Mouse (Mus musculus) G1E (cell line): ENCODE measurements around the gene Car10. TPM values are rescaled to one million over a fixed set of nuclear protein-coding genes. Genes with fewer than 3 reads are reported as not detected.
A peak's percentile ranks its signal among the peaks of the same experiment; 100 is the strongest.
"Not testable (repeated sequence)": the region's sequence is repeated elsewhere in the genome, so short reads cannot be mapped to it uniquely, and the experiment has no call there.

ENCODE experiments used
- ATAC-seq: 2 replicates; pipeline ENCODE4 v1.8.0; 2016; ENCODE audit warnings: mild to moderate bottlenecking; ENCODE audit not compliant: insufficient number of reproducible peaks, poor library complexity, low FRiP score, severe bottlenecking; ENCODE audit errors: extremely low read depth
- DNase-seq: peaks from one replicate; pipeline ENCODE4 v3.0.0; 2012; ENCODE audit warnings: low spot score
- H3K27me3 ChIP-seq: 2 replicates; pipeline ENCODE4 v1.6.1; 2012; ENCODE audit warnings: mild to moderate bottlenecking, low read length, inconsistent platforms; ENCODE audit not compliant: insufficient read depth
- H3K36me3 ChIP-seq: replicated peaks from 2 replicates; pipeline ENCODE3; 2012; ENCODE audit warnings: mild to moderate bottlenecking, inconsistent platforms
- H3K4me1 ChIP-seq: 2 replicates; pipeline ENCODE4 v1.6.1; 2012; ENCODE audit warnings: low read depth, low read length, inconsistent platforms, mixed read lengths; ENCODE audit not compliant: insufficient read depth
- H3K4me3 ChIP-seq: 2 replicates; pipeline ENCODE4 v1.5.1; 2012; ENCODE audit warnings: low read depth, mild to moderate bottlenecking, inconsistent platforms, low read length, moderate library complexity, mixed read lengths
- H3K9me3 ChIP-seq: replicated peaks from 2 replicates; pipeline ENCODE4 v1.6.1; 2012; ENCODE audit warnings: inconsistent platforms
- CTCF ChIP-seq: IDR thresholded peaks from 2 replicates; pipeline ENCODE4 v1.5.1; 2012; ENCODE audit warnings: low read depth, low read length, inconsistent platforms, mixed read lengths
- GATA1 ChIP-seq: IDR thresholded peaks from 2 replicates; pipeline ENCODE4 v1.6.1; 2012; ENCODE audit warnings: borderline replicate concordance, low read length, inconsistent platforms, mixed read lengths
- GATA2 ChIP-seq: IDR thresholded peaks from 2 replicates; pipeline ENCODE4 v1.6.1; 2012; ENCODE audit warnings: low read depth, low read length, inconsistent platforms, borderline replicate concordance
- POLR2AphosphoS5 ChIP-seq: IDR thresholded peaks from 2 replicates; pipeline ENCODE4 v1.6.1; 2012; ENCODE audit warnings: low read depth, low read length, inconsistent platforms; ENCODE audit not compliant: insufficient replicate concordance
- TAL1 ChIP-seq: conservative IDR thresholded peaks from 2 replicates; pipeline ENCODE4 v1.6.1; 2012; ENCODE audit warnings: low read depth, low read length, inconsistent platforms, mixed read lengths
- polyA plus RNA-seq: library from polyadenylated mRNA; stranded (reverse); fragments of >175 nt; gene quantifications from 2 replicates; pipeline ENCODE4 v1.2.3, GENCODE M21; 2012
- total RNA-seq, 2 experiments: library from RNA; stranded (forward) in 1 of 2; stranded (reverse) in 1 of 2; fragments of 200-1000 nt in 1 of 2; fragments of >200 nt in 1 of 2; fragmentation: Nextera tagmentation in 1 of 2; gene quantifications; 2 replicates each; pipeline ENCODE4 v1.2.3; 2014 to 2017

The Car10 gene
- total and polyA plus RNA-seq, 3 experiments: not detected

- Histone ChIP-seq H3K36me3 (no peaks in the 10 kb centered on the region), H3K4me3 (peak overlapping the region; percentile 40; the same call in 1 of the 2 replicates), H3K9me3 (peaks cover 15% of the 10 kb centered on the region), H3K4me1 (no peaks in the 10 kb centered on the region), H3K27me3 (no peaks in the 10 kb centered on the region)
- no peak for DNase-seq
- TF ChIP-seq GATA1: no peak
- no peak for TF ChIP-seq TAL1
- no peak for TF ChIP-seq POLR2AphosphoS5
- TF ChIP-seq GATA2: no peak
- no peak for TF ChIP-seq CTCF
- no peak for ATAC-seq
These were observed 298.5 kb downstream of the Car10 start for GRCm38 (mm10) chr11:93396356-93396755.

GRCm38 (mm10) chr11:93401167-93401566 is 303.3 kb downstream of the Car10 start:
- ATAC-seq, H3K4me3 ChIP-seq: not testable (repeated sequence)

GRCm38 (mm10) chr11:93407981-93408380 is 310.2 kb downstream of the Car10 start:
- H3K9me3 ChIP-seq: peaks cover 14% of the 10 kb centered on the region
- H3K36me3 ChIP-seq: no peaks in the 10 kb centered on the region
- DNase-seq: no peak
- H3K4me1 ChIP-seq: no peaks in the 10 kb centered on the region
- no peak for TF ChIP-seq CTCF
- no peak for TF ChIP-seq POLR2AphosphoS5
- no peak for TF ChIP-seq GATA2
- TF ChIP-seq GATA1: no peak
- TF ChIP-seq TAL1: no peak
- no peak overlapping the region for H3K4me3 ChIP-seq
- H3K27me3 ChIP-seq: no peaks in the 10 kb centered on the region
- no peak for ATAC-seq

More at GRCm38 (mm10) chr11:93401167-93401566, 303.3 kb downstream of the Car10 start:
- H3K9me3 ChIP-seq: peaks cover 23% of the 10 kb centered on the region
- not testable (repeated sequence) for H3K27me3 ChIP-seq, H3K4me1 ChIP-seq, H3K36me3 ChIP-seq, DNase-seq

GRCm38 (mm10) chr11:93431482-93431881 is 333.7 kb downstream of the Car10 start:
- Histone ChIP-seq H3K9me3 (peaks cover 12% of the 10 kb centered on the region), H3K27me3 (no peaks in the 10 kb centered on the region), H3K4me3 (no peak overlapping the region), H3K4me1 (no peaks in the 10 kb centered on the region), H3K36me3 (no peaks in the 10 kb centered on the region)
- DNase-seq (no peak), ATAC-seq (no peak)
- TF ChIP-seq CTCF: no peak
- TF ChIP-seq GATA2: no peak
- TF ChIP-seq GATA1: no peak
- no peak for TF ChIP-seq POLR2AphosphoS5
- no peak for TF ChIP-seq TAL1

GRCm38 (mm10) chr11:93434997-93435915 is 337.4 kb downstream of the Car10 start:
- H3K4me3 ChIP-seq: no peak overlapping the region
- DNase-seq (no peak), ATAC-seq (no peak)
- TF ChIP-seq CTCF: no peak
- TF ChIP-seq GATA2: no peak
- TF ChIP-seq POLR2AphosphoS5: no peak
- TF ChIP-seq TAL1: no peak
- H3K9me3 ChIP-seq: peaks cover 20% of the 10 kb centered on the region
- H3K27me3 ChIP-seq: no peaks in the 10 kb centered on the region
- no peaks in the 10 kb centered on the region for H3K4me1 ChIP-seq
- no peaks in the 10 kb centered on the region for H3K36me3 ChIP-seq

GRCm38 (mm10) chr11:93436892-93437291 is 339.1 kb downstream of the Car10 start:
- Histone ChIP-seq H3K36me3 (no peaks in the 10 kb centered on the region), H3K4me1 (no peaks in the 10 kb centered on the region), H3K9me3 (peaks cover 15% of the 10 kb centered on the region), H3K27me3 (no peaks in the 10 kb centered on the region), H3K4me3 (no peak overlapping the region)
- TF ChIP-seq POLR2AphosphoS5 (no peak), TAL1 (no peak), GATA2 (no peak), GATA1 (no peak), CTCF (no peak)
- DNase-seq: no peak
- no peak for ATAC-seq
